Mouse (Mus musculus): Measurements from ENCODE around the gene Suclg1. TPM values are rescaled to one million over a fixed set of nuclear protein-coding genes. Genes with fewer than 3 reads are reported as not detected.
A peak's percentile ranks its signal among the peaks of the same experiment; 100 is the strongest.

The Suclg1 gene
- polyA plus RNA-seq, 1 experiment from 2014 or later: 148 TPM

DNA sequence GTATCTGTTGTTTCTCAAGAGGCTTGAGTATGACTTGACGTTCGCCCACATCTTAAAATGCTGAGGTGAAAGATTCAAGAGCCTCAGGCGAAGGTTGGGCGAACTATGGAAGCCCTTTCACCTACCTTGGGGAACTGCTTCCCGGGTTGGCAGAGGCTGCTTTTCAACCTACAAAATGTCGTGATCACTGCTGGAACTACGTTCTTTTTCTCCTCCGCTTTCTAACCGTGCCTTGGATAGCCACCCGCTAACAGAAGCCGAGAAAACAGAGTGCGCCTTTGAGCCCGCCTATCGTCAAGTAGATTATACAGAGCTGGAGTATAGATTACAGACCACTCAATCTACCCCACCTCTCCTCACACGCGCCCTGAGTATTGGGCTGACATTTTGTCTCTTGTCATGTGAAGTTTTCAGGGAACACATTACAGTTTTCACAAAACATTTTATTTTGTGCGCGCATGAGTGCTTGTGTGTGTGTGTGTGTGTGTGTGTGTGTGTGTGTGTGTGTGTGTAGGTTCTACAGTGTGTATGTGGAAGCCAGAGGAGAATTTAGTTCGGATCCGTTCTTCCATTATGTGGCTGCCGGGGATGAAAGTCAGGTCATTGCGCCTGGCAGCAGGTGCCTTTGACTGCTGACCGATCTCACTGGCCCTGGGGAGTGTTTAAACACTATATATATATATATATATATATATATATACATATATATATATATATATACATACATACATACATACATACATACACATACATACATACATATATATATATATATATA, 26.0 kb upstream of the Suclg1 start:
- Histone ChIP-seq H3K27me3 (ENCODE audit: control insufficient read depth, insufficient read depth, low read length) (no peaks in the 10 kb centered on the region), H3K4me2 (ENCODE audit: low read length) (peak overlapping the region; percentile 79), H3K4me1 (ENCODE audit: control insufficient read depth, insufficient read depth, low read length) (no peaks in the 10 kb centered on the region), H3K9me3 (ENCODE audit: control insufficient read depth, low read length) (no peaks in the 10 kb centered on the region), H3K4me3 (replicated peaks; ENCODE audit: low read depth, low read length) (peak overlapping the region; percentile 41), H3K36me3 (ENCODE audit: control insufficient read depth, insufficient read depth, low read length) (no peaks in the 10 kb centered on the region), H3K27ac (replicated peaks; ENCODE audit: low read depth, low read length) (peak overlapping the region; percentile 49; the same call in 1 of the 2 replicates), H3K9ac (replicated peaks; ENCODE audit: low read length) (peak overlapping the region; percentile 48; the same call in 1 of the 2 replicates)
- ATAC-seq (ENCODE audit: low FRiP score, low TSS enrichment) (peak; percentile 78), DNase-seq (no peak)
- WGBS: 40% methylated on average over 23 of the region's 23 CpGs

DNA sequence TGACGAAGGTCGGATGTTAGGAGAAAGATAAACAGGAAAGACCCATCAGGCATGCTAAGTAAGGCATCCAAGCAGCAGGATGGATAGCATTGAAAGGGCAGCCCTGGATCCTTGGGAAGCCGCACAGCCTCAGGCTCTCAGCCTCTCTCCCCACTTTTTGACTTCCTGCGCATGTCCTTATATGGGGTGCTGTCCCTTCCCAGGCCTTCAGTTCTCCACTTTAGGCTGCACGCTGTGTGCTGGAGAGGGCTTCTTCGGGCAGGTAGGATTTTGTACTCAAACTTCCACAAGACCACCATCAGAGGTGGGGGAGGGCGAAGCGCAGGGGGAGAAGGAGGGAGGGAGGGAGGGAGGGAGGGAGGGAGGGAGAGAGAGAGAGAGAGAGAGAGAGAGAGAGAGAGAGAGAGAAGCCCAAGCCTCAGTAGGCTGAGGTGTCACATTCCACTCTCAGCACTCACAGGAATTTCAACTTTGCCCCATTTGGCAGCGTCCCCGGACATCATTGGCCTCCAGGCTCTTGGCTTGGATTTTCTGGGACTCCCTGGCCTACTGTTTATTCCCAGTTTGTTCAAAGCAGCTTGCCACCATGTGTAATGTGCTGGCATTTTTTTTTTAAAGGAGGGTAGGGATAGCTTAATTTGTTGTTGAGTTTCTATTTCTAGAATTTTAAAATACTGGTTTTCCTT, 25.2 kb upstream of the Suclg1 start:
- 17% methylated on average over 10 of the region's 10 CpGs for whole genome bisulfite sequencing

DNA sequence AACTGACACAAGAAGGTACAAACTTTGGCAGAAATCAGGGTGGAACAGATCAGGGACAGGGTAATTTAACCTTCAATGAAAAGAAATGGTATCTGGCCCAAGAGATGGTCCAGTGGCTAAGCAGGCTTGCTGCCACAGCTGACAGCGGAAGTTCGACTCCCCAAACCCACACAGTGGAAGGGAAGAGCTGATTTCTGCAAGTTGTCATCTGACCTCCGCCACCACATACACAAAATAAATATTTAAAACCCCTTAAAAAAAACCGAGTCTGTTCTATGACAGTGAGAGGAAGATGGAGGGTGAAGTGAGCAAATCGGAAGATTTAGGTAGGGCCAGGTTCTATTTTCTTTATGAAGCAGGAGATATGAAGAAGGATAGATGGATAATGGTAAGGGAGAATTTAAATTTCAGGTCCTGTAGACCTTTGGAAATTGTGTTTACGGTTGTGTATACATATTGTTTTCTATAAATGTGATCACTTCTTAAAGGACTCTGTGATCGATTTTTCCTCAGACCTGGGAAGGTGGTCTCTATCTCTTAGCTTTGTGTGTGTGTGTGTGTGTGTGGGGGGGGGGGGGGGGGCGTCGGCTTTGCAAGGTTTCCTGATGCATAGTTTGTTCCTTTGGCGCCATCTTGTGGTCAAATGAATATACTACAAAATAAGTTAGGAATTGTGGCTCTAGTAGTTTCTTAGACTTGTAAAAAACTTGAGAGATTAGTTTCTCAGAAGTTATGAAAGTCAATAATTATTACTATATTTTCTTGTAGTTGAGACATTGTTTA, 20.6 kb upstream of the Suclg1 start:
- no peak overlapping the region for H3K4me2 ChIP-seq (ENCODE audit: low read length)
- peak; percentile 89 for DNase-seq
- no peak overlapping the region for H3K9ac ChIP-seq (replicated peaks; ENCODE audit: low read length)
- H3K27ac ChIP-seq (replicated peaks; ENCODE audit: low read depth, low read length): no peak overlapping the region
- no peaks in the 10 kb centered on the region for H3K9me3 ChIP-seq (ENCODE audit: control insufficient read depth, low read length)
- no peaks in the 10 kb centered on the region for H3K27me3 ChIP-seq (ENCODE audit: control insufficient read depth, insufficient read depth, low read length)
- no peaks in the 10 kb centered on the region for H3K4me1 ChIP-seq (ENCODE audit: control insufficient read depth, insufficient read depth, low read length)
- H3K36me3 ChIP-seq (ENCODE audit: control insufficient read depth, insufficient read depth, low read length): no peaks in the 10 kb centered on the region
- 49% methylated on average over 10 of the region's 10 CpGs for WGBS
- ATAC-seq (ENCODE audit: low FRiP score, low TSS enrichment): no peak; the same call in 1 of the 2 replicates
- H3K4me3 ChIP-seq (replicated peaks; ENCODE audit: low read depth, low read length): no peak overlapping the region

More for the DNA sequence above, 25.2 kb upstream of the Suclg1 start:
- Histone ChIP-seq H3K4me2 (ENCODE audit: low read length) (0 out of 2 replicates have a peak overlapping the region, but pooled peaks have one; percentile 16), H3K27ac (replicated peaks; ENCODE audit: low read depth, low read length) (no peak overlapping the region), H3K4me1 (ENCODE audit: control insufficient read depth, insufficient read depth, low read length) (no peaks in the 10 kb centered on the region), H3K27me3 (ENCODE audit: control insufficient read depth, insufficient read depth, low read length) (no peaks in the 10 kb centered on the region), H3K4me3 (replicated peaks; ENCODE audit: low read depth, low read length) (no peak overlapping the region), H3K9ac (replicated peaks; ENCODE audit: low read length) (no peak overlapping the region), H3K9me3 (ENCODE audit: control insufficient read depth, low read length) (no peaks in the 10 kb centered on the region), H3K36me3 (ENCODE audit: control insufficient read depth, insufficient read depth, low read length) (no peaks in the 10 kb centered on the region)
- ATAC-seq (ENCODE audit: low FRiP score, low TSS enrichment) (no peak), DNase-seq (peak; percentile 70)

DNA sequence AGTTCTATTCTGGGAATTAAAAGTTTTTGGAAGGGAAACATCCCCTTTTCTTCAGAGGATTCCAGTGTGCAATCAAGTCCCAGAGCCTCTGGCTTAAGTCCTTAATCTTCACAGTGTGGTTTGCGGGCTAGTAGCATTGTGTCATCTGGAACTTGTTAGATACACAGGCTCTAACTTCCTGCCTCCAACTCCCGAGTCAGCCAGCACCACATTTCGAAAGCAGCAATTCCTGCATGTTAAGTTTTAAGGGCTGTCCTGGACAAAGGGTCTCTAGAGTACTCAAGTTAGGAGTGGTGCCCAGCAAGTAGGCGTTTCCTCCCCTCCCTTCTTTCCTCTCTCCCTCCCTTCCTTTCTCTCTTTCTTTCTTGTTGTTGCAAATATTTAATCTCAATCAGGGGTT, 19.8 kb upstream of the Suclg1 start:
- ATAC-seq (ENCODE audit: low FRiP score, low TSS enrichment): no peak
- WGBS: 63% methylated on average over 4 of the region's 4 CpGs
- H3K27me3 ChIP-seq (ENCODE audit: control insufficient read depth, insufficient read depth, low read length): no peaks in the 10 kb centered on the region

DNA sequence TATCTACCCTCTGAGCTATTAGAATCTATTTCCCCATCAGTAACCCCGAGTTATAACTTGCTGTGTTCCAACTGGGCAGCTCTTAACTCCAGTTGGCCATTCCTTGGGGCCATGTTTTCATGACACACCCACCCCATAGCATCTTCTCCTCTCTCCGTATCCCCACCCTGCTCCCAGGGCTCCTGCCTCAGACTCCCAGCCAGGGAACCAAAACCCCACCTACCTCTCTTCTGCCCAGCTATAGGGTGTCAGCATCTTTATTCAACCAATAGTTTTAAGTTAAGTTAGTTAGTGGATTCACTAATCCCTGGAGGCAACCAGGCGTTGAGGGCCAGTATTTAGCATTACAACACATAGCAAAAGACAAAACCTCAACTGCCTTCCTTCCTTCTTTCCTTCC, 19.3 kb upstream of the Suclg1 start:
- H3K4me1 ChIP-seq (ENCODE audit: control insufficient read depth, insufficient read depth, low read length): no peaks in the 10 kb centered on the region
- no peak overlapping the region for H3K4me2 ChIP-seq (ENCODE audit: low read length)
- H3K36me3 ChIP-seq (ENCODE audit: control insufficient read depth, insufficient read depth, low read length): no peaks in the 10 kb centered on the region
- no peaks in the 10 kb centered on the region for H3K9me3 ChIP-seq (ENCODE audit: control insufficient read depth, low read length)
- no peak overlapping the region for H3K4me3 ChIP-seq (replicated peaks; ENCODE audit: low read depth, low read length)
- H3K27me3 ChIP-seq (ENCODE audit: control insufficient read depth, insufficient read depth, low read length): no peaks in the 10 kb centered on the region
- no peak for DNase-seq
- ATAC-seq (ENCODE audit: low FRiP score, low TSS enrichment): no peak
- 65% methylated on average over 3 of the region's 3 CpGs for WGBS
- no peak overlapping the region for H3K27ac ChIP-seq (replicated peaks; ENCODE audit: low read depth, low read length)
- H3K9ac ChIP-seq (replicated peaks; ENCODE audit: low read length): no peak overlapping the region

More for the DNA sequence above, 19.8 kb upstream of the Suclg1 start:
- H3K9me3 ChIP-seq (ENCODE audit: control insufficient read depth, low read length): no peaks in the 10 kb centered on the region
- H3K36me3 ChIP-seq (ENCODE audit: control insufficient read depth, insufficient read depth, low read length): no peaks in the 10 kb centered on the region
- H3K4me2 ChIP-seq (ENCODE audit: low read length): no peak overlapping the region
- H3K27ac ChIP-seq (replicated peaks; ENCODE audit: low read depth, low read length): no peak overlapping the region
- no peak for DNase-seq
- no peak overlapping the region for H3K9ac ChIP-seq (replicated peaks; ENCODE audit: low read length)
- H3K4me1 ChIP-seq (ENCODE audit: control insufficient read depth, insufficient read depth, low read length): no peaks in the 10 kb centered on the region
- H3K4me3 ChIP-seq (replicated peaks; ENCODE audit: low read depth, low read length): no peak overlapping the region

DNA sequence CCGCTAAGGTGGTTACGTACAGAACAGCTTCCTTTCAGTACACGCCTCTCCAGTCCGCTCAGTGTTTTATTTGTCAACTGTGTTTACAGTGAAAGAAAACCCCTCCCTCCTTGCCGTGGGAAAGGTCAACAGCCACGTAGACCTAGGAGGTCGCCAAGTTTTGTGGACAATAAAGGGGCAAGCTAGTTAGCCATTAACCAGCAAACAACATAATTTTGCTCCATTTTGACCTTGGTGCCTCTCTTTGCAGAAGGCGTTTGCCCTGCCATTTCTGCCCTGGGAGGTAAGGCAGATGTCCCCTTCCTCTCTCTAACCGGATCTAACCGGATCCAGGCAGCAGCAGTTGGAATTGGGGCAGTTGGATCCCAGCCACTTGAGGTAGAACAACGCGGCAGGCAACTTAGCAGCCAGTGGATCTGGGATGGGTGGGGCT, 16.0 kb upstream of the Suclg1 start:
- ATAC-seq (ENCODE audit: low FRiP score, low TSS enrichment) (no peak), DNase-seq (no peak)
- no peak overlapping the region for H3K27ac ChIP-seq (replicated peaks; ENCODE audit: low read depth, low read length)
- H3K36me3 ChIP-seq (ENCODE audit: control insufficient read depth, insufficient read depth, low read length): no peaks in the 10 kb centered on the region
- no peak overlapping the region for H3K4me3 ChIP-seq (replicated peaks; ENCODE audit: low read depth, low read length)
- H3K9me3 ChIP-seq (ENCODE audit: control insufficient read depth, low read length): no peaks in the 10 kb centered on the region
- H3K4me1 ChIP-seq (ENCODE audit: control insufficient read depth, insufficient read depth, low read length): no peaks in the 10 kb centered on the region
- H3K4me2 ChIP-seq (ENCODE audit: low read length): no peak overlapping the region
- 91% methylated on average over 12 of the region's 12 CpGs for WGBS
- H3K27me3 ChIP-seq (ENCODE audit: control insufficient read depth, insufficient read depth, low read length): no peaks in the 10 kb centered on the region
- H3K9ac ChIP-seq (replicated peaks; ENCODE audit: low read length): no peak overlapping the region

DNA sequence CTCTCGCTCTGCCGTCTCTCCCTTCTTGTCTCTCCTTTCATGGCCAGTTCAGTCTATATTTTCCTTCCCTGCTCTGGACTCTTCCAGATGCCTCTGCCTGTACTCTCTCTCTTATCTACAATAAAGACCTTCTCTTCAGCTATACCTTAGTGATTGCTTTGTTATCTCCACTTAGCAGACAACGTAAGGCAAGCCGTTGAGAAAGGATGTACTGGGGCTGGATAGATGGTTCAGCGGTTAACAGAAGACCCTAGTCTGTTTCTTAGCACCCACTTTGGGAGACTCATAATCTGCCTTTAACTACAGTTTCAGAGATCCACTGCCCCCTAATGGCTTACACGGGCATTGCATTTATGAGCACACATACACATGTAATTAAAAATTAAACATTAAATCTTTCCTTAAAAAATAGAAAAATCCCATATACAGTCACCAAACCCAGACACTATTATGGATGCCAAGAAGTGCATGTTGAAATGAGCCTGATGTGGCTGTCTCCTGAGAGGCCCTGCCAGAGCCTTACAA, 14.9 kb upstream of the Suclg1 start:
- Histone ChIP-seq H3K9me3 (ENCODE audit: control insufficient read depth, low read length) (no peaks in the 10 kb centered on the region), H3K4me1 (ENCODE audit: control insufficient read depth, insufficient read depth, low read length) (no peaks in the 10 kb centered on the region), H3K27ac (replicated peaks; ENCODE audit: low read depth, low read length) (no peak overlapping the region), H3K4me2 (ENCODE audit: low read length) (no peak overlapping the region), H3K36me3 (ENCODE audit: control insufficient read depth, insufficient read depth, low read length) (no peaks in the 10 kb centered on the region), H3K27me3 (ENCODE audit: control insufficient read depth, insufficient read depth, low read length) (no peaks in the 10 kb centered on the region), H3K4me3 (replicated peaks; ENCODE audit: low read depth, low read length) (no peak overlapping the region), H3K9ac (replicated peaks; ENCODE audit: low read length) (no peak overlapping the region)
- DNase-seq (no peak), ATAC-seq (ENCODE audit: low FRiP score, low TSS enrichment) (no peak)
- 89% methylated on average over 6 of the region's 6 CpGs for WGBS

DNA sequence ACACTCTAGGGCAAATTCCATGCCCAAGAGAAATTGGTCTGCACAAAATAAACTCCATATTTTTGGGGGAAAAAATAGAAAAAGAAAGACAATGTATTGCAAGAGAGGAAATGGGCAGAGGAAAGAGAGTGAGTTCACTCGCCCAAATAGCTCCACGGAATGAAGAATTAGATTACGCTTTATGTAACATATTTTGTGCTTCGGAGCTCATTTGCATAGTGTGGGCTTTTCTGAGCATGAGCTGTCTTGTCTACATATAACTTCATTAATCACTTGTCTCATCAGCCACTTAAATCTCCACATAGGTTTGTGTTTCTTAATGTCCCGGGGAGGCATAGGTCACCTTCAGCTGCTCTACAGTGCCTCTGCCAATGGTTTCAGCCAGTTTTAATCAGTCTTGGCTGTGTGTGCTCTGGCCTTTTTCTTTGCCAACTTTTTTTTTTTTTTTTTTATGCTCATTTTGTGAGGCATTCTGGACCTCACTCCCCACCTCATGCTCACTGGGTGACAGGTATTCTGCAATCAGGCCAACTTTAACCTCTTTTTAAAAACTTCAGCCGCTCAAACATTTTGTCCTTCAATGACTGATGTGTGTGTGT, 13.8 kb upstream of the Suclg1 start:
- H3K9me3 ChIP-seq (ENCODE audit: control insufficient read depth, low read length): no peaks in the 10 kb centered on the region
- WGBS: 93% methylated on average over 6 of the region's 6 CpGs
- ATAC-seq (ENCODE audit: low FRiP score, low TSS enrichment) (no peak), DNase-seq (no peak)
- no peak overlapping the region for H3K9ac ChIP-seq (replicated peaks; ENCODE audit: low read length)
- no peak overlapping the region for H3K27ac ChIP-seq (replicated peaks; ENCODE audit: low read depth, low read length)
- H3K4me2 ChIP-seq (ENCODE audit: low read length): no peak overlapping the region
- H3K4me1 ChIP-seq (ENCODE audit: control insufficient read depth, insufficient read depth, low read length): no peaks in the 10 kb centered on the region
- H3K36me3 ChIP-seq (ENCODE audit: control insufficient read depth, insufficient read depth, low read length): no peaks in the 10 kb centered on the region
- H3K27me3 ChIP-seq (ENCODE audit: control insufficient read depth, insufficient read depth, low read length): no peaks in the 10 kb centered on the region
- no peak overlapping the region for H3K4me3 ChIP-seq (replicated peaks; ENCODE audit: low read depth, low read length)
